Mouse (Mus musculus) midbrain, embryonic 13.5 days (tissue): ENCODE measurements around the gene Zfp39. TPM values are rescaled to one million over a fixed set of nuclear protein-coding genes. Genes with fewer than 3 reads are reported as not detected.

Source experiments
- ATAC-seq: fragments of 200-750 bp; cut with Nextera tagmentation; 2 replicates; pipeline ENCODE4 v1.8.0; 2017; ENCODE audit warnings: mild to moderate bottlenecking, moderate TSS enrichment, moderate library complexity
- H3K27ac ChIP-seq: fragments of 300-500 bp; sonication (generic); 2 replicates; pipeline ENCODE4 v1.5.1; 2015; ENCODE audit warnings: inconsistent platforms, mild to moderate bottlenecking, moderate library complexity
- H3K27me3 ChIP-seq: fragments of 300-500 bp; sonication (generic); 2 replicates; pipeline ENCODE4 v1.6.1; 2015; ENCODE audit warnings: mild to moderate bottlenecking, inconsistent platforms
- H3K36me3 ChIP-seq: fragments of 300-500 bp; sonication (generic); 2 replicates; pipeline ENCODE4 v1.6.1; 2015; ENCODE audit warnings: mild to moderate bottlenecking, inconsistent platforms
- H3K4me1 ChIP-seq: fragments of 300-500 bp; sonication (generic); replicated peaks from 2 replicates; pipeline ENCODE4 v1.6.1; 2015; ENCODE audit warnings: inconsistent platforms
- H3K4me2 ChIP-seq: fragments of 300-500 bp; sonication (generic); replicated peaks from 2 replicates; pipeline ENCODE4 v1.6.1; 2015; ENCODE audit warnings: moderate library complexity, mild to moderate bottlenecking, inconsistent platforms
- H3K4me3 ChIP-seq: fragments of 300-500 bp; sonication (generic); replicated peaks from 2 replicates; pipeline ENCODE4 v1.5.1; 2015; ENCODE audit warnings: mild to moderate bottlenecking, inconsistent platforms
- H3K9ac ChIP-seq: fragments of 300-500 bp; sonication (generic); replicated peaks from 2 replicates; pipeline ENCODE4 v1.6.1; 2015; ENCODE audit warnings: mild to moderate bottlenecking, inconsistent platforms
- H3K9me3 ChIP-seq: fragments of 300-500 bp; sonication (generic); 2 replicates; pipeline ENCODE4 v1.6.1; 2016; ENCODE audit warnings: mild to moderate bottlenecking, inconsistent platforms
- WGBS: fragments of 180-500 bp; shearing (Covaris S2); methylation state at CpG from one replicate; pipeline ENCODE4 v1.1.7; 2015; 5-methylcytosine and 5-hydroxymethylcytosine counted together
- polyA plus RNA-seq: library from polyadenylated mRNA; unstranded; fragments of >200 nt; fragmentation: Nextera tagmentation; extraction: Ambion mirVana; gene quantifications from 2 replicates; pipeline ENCODE4 v1.2.1, GENCODE M21; 2015

The Zfp39 gene
- polyA plus RNA-seq, 1 experiment from 2014 or later, result 4.4 TPM

- Histone ChIP-seq H3K4me1 (peaks cover 32% of the 10 kb centered on the region), H3K27ac (peak within 1 kb of the TSS; percentile 96), H3K4me3 (peak within 1 kb of the TSS; percentile 96), H3K9ac (peak within 1 kb of the TSS; percentile 100), H3K9me3 (no peaks in the 10 kb centered on the region), H3K4me2 (peak within 1 kb of the TSS; percentile 83), H3K36me3 (peaks cover 32% of the 10 kb centered on the region), H3K27me3 (no peaks in the 10 kb centered on the region)
- under 1% methylated on average over 90 of the region's 95 CpGs for WGBS
- peak; percentile 98 for ATAC-seq
Measured at GRCm38 (mm10) chr11:58938322-58939087, 34.5 kb upstream of the Zfp39 start, which contains the start of gene Rnf187. Gene Rnf187, minus strand, starts transcription at chr11:58938916.

- WGBS, result under 1% methylated on average over 13 of the region's 13 CpGs
- Histone ChIP-seq H3K9me3 (no peaks in the 10 kb centered on the region), H3K36me3 (peaks cover 38% of the 10 kb centered on the region), H3K27me3 (no peaks in the 10 kb centered on the region), H3K4me1 (peaks cover 32% of the 10 kb centered on the region), H3K27ac (peak overlapping the region; percentile 96), H3K9ac (peak overlapping the region; percentile 100), H3K4me3 (peak overlapping the region; percentile 96), H3K4me2 (peak overlapping the region; percentile 83)
- ATAC-seq, result 0 out of 2 replicates have a peak, but pooled peaks have one; percentile 1
Measured at GRCm38 (mm10) chr11:58937909-58938308, 33.9 kb upstream of the Zfp39 start.

GRCm38 (mm10) chr11:58931576-58931975 lies 27.6 kb upstream of the Zfp39 start:
- no peak overlapping the region for H3K9ac ChIP-seq
- 88% methylated on average over 4 of the region's 4 CpGs for WGBS

GRCm38 (mm10) chr11:58930254-58930653 lies 26.2 kb upstream of the Zfp39 start:
- H3K9me3 ChIP-seq, result no peaks in the 10 kb centered on the region
- H3K36me3 ChIP-seq, result peaks cover 43% of the 10 kb centered on the region
- H3K4me1 ChIP-seq, result peaks cover 8% of the 10 kb centered on the region
- no peak overlapping the region for H3K9ac ChIP-seq
- H3K27ac ChIP-seq, result no peak overlapping the region
- no peak overlapping the region for H3K4me2 ChIP-seq
- no peak for ATAC-seq
- WGBS, result 88% methylated on average over 3 of the region's 3 CpGs
- no peaks in the 10 kb centered on the region for H3K27me3 ChIP-seq
- no peak overlapping the region for H3K4me3 ChIP-seq

More at GRCm38 (mm10) chr11:58931576-58931975, 27.6 kb upstream of the Zfp39 start:
- Histone ChIP-seq H3K36me3 (peaks cover 53% of the 10 kb centered on the region), H3K4me1 (peaks cover 19% of the 10 kb centered on the region), H3K4me2 (no peak overlapping the region), H3K9me3 (no peaks in the 10 kb centered on the region), H3K27me3 (no peaks in the 10 kb centered on the region), H3K27ac (no peak overlapping the region), H3K4me3 (no peak overlapping the region)
- no peak for ATAC-seq

- H3K36me3 ChIP-seq, result peaks cover 37% of the 10 kb centered on the region
- H3K4me3 ChIP-seq, result no peak overlapping the region
- H3K4me1 ChIP-seq, result peaks cover 8% of the 10 kb centered on the region
- H3K27ac ChIP-seq, result no peak overlapping the region
- no peaks in the 10 kb centered on the region for H3K27me3 ChIP-seq
- H3K4me2 ChIP-seq, result no peak overlapping the region
- no peaks in the 10 kb centered on the region for H3K9me3 ChIP-seq
- WGBS, result 68% methylated on average over 3 of the region's 3 CpGs
- no peak overlapping the region for H3K9ac ChIP-seq
- ATAC-seq, result no peak
Measured at GRCm38 (mm10) chr11:58929641-58930040, 25.6 kb upstream of the Zfp39 start.

GRCm38 (mm10) chr11:58929055-58929454 lies 25.0 kb upstream of the Zfp39 start:
- Histone ChIP-seq H3K36me3 (peaks cover 32% of the 10 kb centered on the region), H3K4me2 (no peak overlapping the region), H3K27ac (no peak overlapping the region), H3K9ac (no peak overlapping the region), H3K27me3 (no peaks in the 10 kb centered on the region), H3K4me3 (no peak overlapping the region), H3K4me1 (peaks cover 8% of the 10 kb centered on the region), H3K9me3 (no peaks in the 10 kb centered on the region)
- WGBS, result 79% methylated on average over 4 of the region's 4 CpGs
- ATAC-seq, result 0 out of 2 replicates have a peak, but pooled peaks have one; percentile 5

- peak; percentile 85 for ATAC-seq
- Histone ChIP-seq H3K9me3 (no peaks in the 10 kb centered on the region), H3K4me1 (peaks cover 8% of the 10 kb centered on the region), H3K27ac (peak overlapping the region; percentile 54; the same call in 1 of the 2 replicates), H3K4me3 (no peak overlapping the region), H3K36me3 (peaks cover 21% of the 10 kb centered on the region), H3K27me3 (no peaks in the 10 kb centered on the region), H3K9ac (no peak overlapping the region), H3K4me2 (peak overlapping the region; percentile 28)
- WGBS, result 35% methylated on average over 20 of the region's 20 CpGs
Measured at GRCm38 (mm10) chr11:58927790-58928651, 24.0 kb upstream of the Zfp39 start.

- H3K27me3 ChIP-seq, result no peaks in the 10 kb centered on the region
- 78% methylated on average over 2 of the region's 2 CpGs for WGBS
- H3K4me3 ChIP-seq, result no peak overlapping the region
- peaks cover 12% of the 10 kb centered on the region for H3K36me3 ChIP-seq
- no peak overlapping the region for H3K27ac ChIP-seq
- no peak for ATAC-seq
- peaks cover 8% of the 10 kb centered on the region for H3K4me1 ChIP-seq
- H3K4me2 ChIP-seq, result no peak overlapping the region
- no peaks in the 10 kb centered on the region for H3K9me3 ChIP-seq
- no peak overlapping the region for H3K9ac ChIP-seq
Measured at GRCm38 (mm10) chr11:58927053-58927452, 23.0 kb upstream of the Zfp39 start.

- Histone ChIP-seq H3K27me3 (no peaks in the 10 kb centered on the region), H3K4me1 (peaks cover 8% of the 10 kb centered on the region), H3K36me3 (peaks cover 8% of the 10 kb centered on the region), H3K4me2 (no peak overlapping the region), H3K9ac (no peak overlapping the region), H3K27ac (no peak overlapping the region), H3K4me3 (no peak overlapping the region), H3K9me3 (no peaks in the 10 kb centered on the region)
- WGBS, result 100% methylated on average over 2 of the region's 3 CpGs
- no peak for ATAC-seq
Measured at GRCm38 (mm10) chr11:58926651-58927050, 22.6 kb upstream of the Zfp39 start.

- 88% methylated on average over 9 of the region's 9 CpGs for WGBS
- H3K36me3 ChIP-seq, result no peaks in the 10 kb centered on the region
- H3K27ac ChIP-seq, result no peak overlapping the region
- H3K4me1 ChIP-seq, result no peaks in the 10 kb centered on the region
- no peak for ATAC-seq
- H3K4me3 ChIP-seq, result no peak overlapping the region
- H3K9me3 ChIP-seq, result no peaks in the 10 kb centered on the region
- H3K9ac ChIP-seq, result no peak overlapping the region
- no peaks in the 10 kb centered on the region for H3K27me3 ChIP-seq
- H3K4me2 ChIP-seq, result no peak overlapping the region
Measured at GRCm38 (mm10) chr11:58922420-58922819, 18.4 kb upstream of the Zfp39 start.

GRCm38 (mm10) chr11:58918759-58919158 lies 14.7 kb upstream of the Zfp39 start:
- 75% methylated on average over 5 of the region's 5 CpGs for WGBS
- no peak for ATAC-seq
- Histone ChIP-seq H3K4me3 (no peak overlapping the region), H3K27ac (no peak overlapping the region), H3K9ac (no peak overlapping the region), H3K27me3 (no peaks in the 10 kb centered on the region), H3K4me1 (peaks cover 9% of the 10 kb centered on the region), H3K4me2 (no peak overlapping the region), H3K9me3 (no peaks in the 10 kb centered on the region), H3K36me3 (no peaks in the 10 kb centered on the region)
